Mouse (Mus musculus) splenic B cell, adult 2 months (primary cell): ENCODE data around the gene Trim14.

Experiments
- DNase-seq: peaks from one replicate; pipeline ENCODE4 v3.0.0-alpha.2; 2011; ENCODE audit warnings: low read depth, low spot score
- H3K27me3 ChIP-seq: 2 replicates; pipeline ENCODE4 v1.6.1; 2012; ENCODE audit warnings: mild to moderate bottlenecking, low read length, moderate library complexity, mixed read lengths; ENCODE audit not compliant: control insufficient read depth, poor library complexity, insufficient read depth, severe bottlenecking
- H3K36me3 ChIP-seq: 2 replicates; pipeline ENCODE4 v1.6.1; 2012; ENCODE audit warnings: mild to moderate bottlenecking, low read length, moderate library complexity, mixed read lengths; ENCODE audit not compliant: control insufficient read depth, poor library complexity, insufficient read depth, severe bottlenecking

Trim14 gene

GRCm38 (mm10) chr4:46526798-46527557, 9.0 kb downstream of the Trim14 start:
- H3K27me3 ChIP-seq: no peaks in the 10 kb centered on the region
- DNase-seq: peak; percentile 49
- peaks cover 18% of the 10 kb centered on the region for H3K36me3 ChIP-seq

- Histone ChIP-seq H3K36me3 (peaks cover 23% of the 10 kb centered on the region), H3K27me3 (no peaks in the 10 kb centered on the region)
- no peak for DNase-seq
Measured at GRCm38 (mm10) chr4:46526226-46526625, 9.7 kb downstream of the Trim14 start.

GRCm38 (mm10) chr4:46523324-46523723, 12.6 kb downstream of the Trim14 start:
- peaks cover 32% of the 10 kb centered on the region for H3K36me3 ChIP-seq
- DNase-seq: no peak
- no peaks in the 10 kb centered on the region for H3K27me3 ChIP-seq

GRCm38 (mm10) chr4:46521457-46521856, 14.5 kb downstream of the Trim14 start:
- Histone ChIP-seq H3K36me3 (peaks cover 32% of the 10 kb centered on the region), H3K27me3 (no peaks in the 10 kb centered on the region)
- DNase-seq: no peak

- DNase-seq: no peak
- H3K27me3 ChIP-seq: no peaks in the 10 kb centered on the region
- peaks cover 32% of the 10 kb centered on the region for H3K36me3 ChIP-seq
Measured at GRCm38 (mm10) chr4:46520491-46520890, 15.4 kb downstream of the Trim14 start.

GRCm38 (mm10) chr4:46507736-46508460, 28.0 kb downstream of the Trim14 start:
- H3K36me3 ChIP-seq: peaks cover under 1% of the 10 kb centered on the region
- DNase-seq: peak; percentile 86
- H3K27me3 ChIP-seq: no peaks in the 10 kb centered on the region

- peaks cover 6% of the 10 kb centered on the region for H3K36me3 ChIP-seq
- no peaks in the 10 kb centered on the region for H3K27me3 ChIP-seq
- DNase-seq: peak; percentile 94
Measured at GRCm38 (mm10) chr4:46506801-46507610, 28.9 kb downstream of the Trim14 start.

GRCm38 (mm10) chr4:46505361-46506057, 30.4 kb downstream of the Trim14 start:
- no peaks in the 10 kb centered on the region for H3K27me3 ChIP-seq
- H3K36me3 ChIP-seq: peaks cover 6% of the 10 kb centered on the region
- DNase-seq: no peak

GRCm38 (mm10) chr4:46503881-46504280, 32.1 kb downstream of the Trim14 start:
- no peak for DNase-seq
- H3K27me3 ChIP-seq: no peaks in the 10 kb centered on the region
- peaks cover 6% of the 10 kb centered on the region for H3K36me3 ChIP-seq

GRCm38 (mm10) chr4:46502606-46503502, 33.1 kb downstream of the Trim14 start:
- H3K36me3 ChIP-seq: peaks cover 6% of the 10 kb centered on the region
- DNase-seq: no peak
- H3K27me3 ChIP-seq: no peaks in the 10 kb centered on the region

GRCm38 (mm10) chr4:46498976-46499375, 37.0 kb downstream of the Trim14 start:
- Histone ChIP-seq H3K36me3 (peaks cover 12% of the 10 kb centered on the region; the same call in 1 of the 2 replicates), H3K27me3 (no peaks in the 10 kb centered on the region)
- DNase-seq: peak; percentile 69

- no peak for DNase-seq
- Histone ChIP-seq H3K27me3 (no peaks in the 10 kb centered on the region), H3K36me3 (peaks cover 12% of the 10 kb centered on the region)
Measured at GRCm38 (mm10) chr4:46498511-46498910, 37.4 kb downstream of the Trim14 start.

- Histone ChIP-seq H3K36me3 (peaks cover 13% of the 10 kb centered on the region), H3K27me3 (no peaks in the 10 kb centered on the region)
- DNase-seq: peak; percentile 92
Measured at GRCm38 (mm10) chr4:46497286-46497892, 38.6 kb downstream of the Trim14 start.
